Mouse (Mus musculus): ENCODE data around the gene Taf6. TPM values are rescaled to one million over a fixed set of nuclear protein-coding genes. Genes with fewer than 3 reads are reported as not detected.

The Taf6 gene
- polyA plus RNA-seq, 2 experiments from 2014 or later = 60.5 to 73.4 TPM

DNA sequence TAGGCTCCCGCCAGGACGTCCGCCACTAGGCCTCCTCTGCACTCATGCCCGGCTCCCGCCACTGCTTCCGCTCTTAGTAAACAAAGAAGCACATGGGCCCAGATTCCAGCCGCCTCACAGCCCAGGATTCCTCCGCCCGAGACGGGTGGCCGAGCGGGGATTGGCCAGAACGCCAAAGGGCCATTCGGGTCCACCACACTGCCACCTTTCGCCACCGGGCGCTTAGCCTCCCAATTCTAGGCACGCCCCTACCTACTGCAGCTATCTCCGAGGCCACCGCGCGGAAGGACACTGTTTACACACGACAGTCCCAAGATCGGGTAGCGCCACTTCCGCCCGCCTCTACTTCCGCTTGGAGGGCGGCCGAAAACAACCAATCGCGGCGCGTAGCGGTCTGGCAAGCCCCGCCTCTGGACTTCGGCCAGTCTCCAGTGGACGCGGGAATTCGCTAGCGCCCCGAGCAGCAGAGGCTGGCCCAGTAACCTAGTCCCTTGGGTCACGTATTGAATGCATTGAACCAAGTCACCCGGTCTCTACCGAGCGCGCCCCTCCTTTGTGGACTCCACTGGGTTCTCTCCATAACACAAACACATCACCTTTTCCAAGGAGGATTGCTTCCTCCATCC lies 16.2 kb downstream of the Taf6 start:
- ATAC-seq = peak; percentile 59

DNA sequence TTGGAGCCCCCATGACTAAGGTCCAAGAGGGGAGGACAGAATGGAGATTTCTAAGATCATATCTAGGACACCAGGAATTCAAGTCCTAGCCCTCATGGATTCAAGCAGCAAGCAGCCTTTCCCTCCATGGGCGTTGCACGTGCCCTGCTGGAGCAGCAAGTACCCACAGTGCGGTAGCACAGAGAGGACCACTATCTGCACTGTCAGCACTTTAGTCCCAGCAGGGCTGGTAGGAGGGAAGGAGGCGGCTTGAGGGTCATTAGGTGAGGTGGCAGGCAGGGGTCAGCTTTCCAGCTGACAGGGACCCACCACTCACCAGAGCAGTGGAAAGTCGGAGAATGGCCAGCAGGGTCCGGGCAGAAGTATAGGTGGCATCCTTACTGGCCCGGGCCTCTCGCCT lies 21.7 kb downstream of the Taf6 start:
- no peak for ATAC-seq

DNA sequence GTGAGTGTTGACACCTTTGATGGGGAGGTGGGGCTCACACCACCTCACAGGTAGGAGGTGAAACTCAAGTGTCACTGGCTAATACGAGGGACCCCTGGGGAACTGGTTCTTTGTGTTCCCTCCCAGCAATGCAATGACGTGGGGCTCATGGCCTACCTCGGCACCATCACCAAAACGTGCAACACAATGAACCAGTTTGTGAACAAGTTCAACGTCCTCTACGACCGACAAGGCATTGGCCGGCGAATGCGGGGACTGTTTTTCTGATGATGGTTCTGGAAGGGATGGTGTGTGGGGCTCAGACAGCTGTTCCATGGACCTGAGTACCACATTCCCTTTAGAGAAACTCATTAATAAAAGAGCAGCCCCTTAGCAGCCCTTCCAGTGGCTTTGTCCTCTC lies 23.6 kb downstream of the Taf6 start:
- ATAC-seq = no peak

DNA sequence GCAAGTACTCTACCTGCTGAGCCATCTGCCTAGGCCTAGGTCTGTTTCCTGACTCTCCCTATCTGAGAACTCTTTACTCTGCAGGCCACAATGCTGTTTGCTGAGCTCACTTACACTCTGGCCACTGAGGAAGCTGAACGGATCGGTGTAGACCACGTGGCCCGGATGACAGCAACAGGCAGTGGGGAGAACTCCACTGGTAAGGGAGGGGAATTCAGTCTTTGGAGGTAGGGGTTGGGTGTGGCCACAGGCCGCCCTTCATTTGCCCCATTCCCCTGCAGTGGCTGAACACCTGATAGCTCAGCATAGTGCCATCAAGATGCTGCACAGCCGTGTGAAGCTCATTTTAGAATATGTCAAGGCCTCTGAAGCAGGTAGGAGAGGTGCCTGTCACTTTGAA lies 24.2 kb downstream of the Taf6 start:
- no peak for ATAC-seq

DNA sequence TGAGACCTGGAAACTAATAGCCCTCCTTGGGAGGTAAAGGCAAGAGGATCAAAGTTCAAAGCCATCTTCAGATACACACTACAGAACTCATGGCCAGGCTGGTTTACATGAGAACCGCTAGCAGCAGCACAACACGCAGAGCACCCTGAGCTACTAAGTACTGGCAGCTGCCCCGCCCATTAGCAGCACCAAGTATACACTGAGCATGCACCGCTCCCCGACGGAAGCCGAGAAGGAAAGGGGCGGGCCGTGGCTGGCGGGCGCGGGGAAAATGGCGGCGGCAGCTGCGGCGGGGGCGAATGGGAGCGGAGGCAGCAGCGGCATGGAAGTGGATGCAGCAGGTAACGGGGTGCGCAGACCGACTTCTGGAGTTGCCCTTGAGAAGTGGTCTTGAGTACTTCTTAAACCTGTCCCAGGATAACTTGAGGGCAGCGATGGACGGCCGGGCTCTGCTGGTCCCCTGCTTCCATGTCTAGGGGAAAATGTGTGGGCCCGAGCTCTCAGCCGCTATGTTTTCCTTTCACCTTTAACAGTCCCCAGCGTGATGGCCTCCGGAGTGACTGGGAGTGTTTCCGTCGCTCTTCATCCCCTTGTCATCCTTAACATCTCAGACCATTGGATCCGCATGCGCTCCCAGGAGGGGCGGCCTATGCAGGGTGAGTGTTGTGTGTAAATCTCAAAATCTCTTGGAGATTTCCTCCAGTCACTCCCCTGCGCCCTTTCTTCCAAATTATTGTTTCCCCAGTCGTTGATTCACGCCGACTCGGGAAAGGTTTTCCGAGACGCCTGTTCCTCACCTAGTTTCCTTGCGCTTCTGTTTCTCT lies 26.2 kb downstream of the Taf6 start, which contains the start of gene Cops6:
Gene Cops6, plus strand, starts transcription at position 230 of the 824 bp plus-strand sequence.
- ATAC-seq = peak; percentile 97

DNA sequence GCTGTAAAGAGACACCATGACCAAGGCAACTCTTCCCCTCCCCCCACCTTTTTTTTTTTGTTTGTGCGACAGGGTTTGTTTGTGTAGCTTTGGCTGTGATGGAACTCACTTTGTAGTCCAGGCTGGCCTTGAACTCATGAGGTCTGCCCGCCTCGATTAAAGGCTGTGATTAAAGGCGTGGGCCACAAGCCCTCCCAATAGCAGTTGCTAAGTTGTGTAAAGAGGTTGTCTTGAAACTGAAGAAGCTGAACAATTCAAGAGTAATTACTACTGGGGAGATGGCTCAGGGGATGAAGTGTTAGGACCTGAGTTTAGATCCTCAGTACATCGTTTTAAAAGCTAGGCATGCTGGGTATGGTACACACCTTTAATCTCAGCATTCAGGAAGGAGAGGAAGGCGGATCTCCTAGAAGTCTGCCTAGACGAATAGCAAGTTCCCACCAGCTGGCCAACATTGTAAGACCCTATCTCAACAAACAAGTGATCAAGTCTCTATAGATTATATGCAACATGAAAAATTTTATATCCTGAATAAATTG lies 27.0 kb downstream of the Taf6 start:
- no peak for ATAC-seq

DNA sequence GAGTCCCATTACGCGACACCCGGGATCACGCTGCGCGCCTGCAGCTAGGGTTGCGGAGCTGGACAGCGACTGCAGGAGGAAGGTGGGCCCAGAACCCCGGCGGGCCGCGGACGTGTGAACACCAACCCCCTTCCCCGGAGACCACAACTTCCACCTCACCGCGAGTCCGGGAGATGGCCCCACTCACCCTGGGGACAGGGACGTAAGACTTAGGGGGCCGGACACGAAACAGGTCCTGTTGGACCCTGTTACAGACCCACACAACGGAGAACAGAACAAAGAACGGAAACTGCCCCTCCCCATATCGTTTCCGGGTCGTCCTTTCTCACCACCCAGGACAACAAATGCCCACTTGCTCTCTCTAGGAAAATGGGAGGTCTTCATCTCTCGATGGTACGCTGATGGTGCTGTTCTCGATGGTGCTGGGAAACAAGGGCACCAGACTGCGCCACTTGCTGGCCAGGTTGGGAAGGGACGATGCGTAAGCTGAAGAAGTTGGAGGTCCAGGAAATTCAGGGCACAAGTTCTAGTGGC lies 31.7 kb downstream of the Taf6 start, which contains the start of gene Zfp113:
Gene Zfp113, minus strand, starts transcription at position 302 of the 534 bp plus-strand sequence.
- peak; percentile 98 for ATAC-seq

DNA sequence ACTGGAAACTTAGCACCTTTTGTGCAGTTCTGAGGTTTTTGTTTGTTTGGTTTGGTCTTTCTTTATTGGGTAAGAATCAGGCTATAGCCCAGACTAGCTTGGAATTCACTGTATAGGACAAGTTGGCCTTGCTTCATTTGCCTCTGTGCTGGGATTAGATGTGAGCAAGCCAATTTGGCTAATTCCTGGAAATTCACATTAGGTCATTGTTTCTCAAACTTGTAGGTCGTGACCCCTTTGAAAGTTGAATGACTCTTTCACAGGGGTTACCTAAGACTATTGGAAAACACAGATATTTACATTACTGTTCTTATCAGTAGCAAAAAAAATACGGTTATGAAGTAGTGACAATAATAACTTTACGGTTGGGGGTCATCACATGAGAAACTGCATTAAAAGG lies 32.9 kb downstream of the Taf6 start:
- no peak for ATAC-seq

DNA sequence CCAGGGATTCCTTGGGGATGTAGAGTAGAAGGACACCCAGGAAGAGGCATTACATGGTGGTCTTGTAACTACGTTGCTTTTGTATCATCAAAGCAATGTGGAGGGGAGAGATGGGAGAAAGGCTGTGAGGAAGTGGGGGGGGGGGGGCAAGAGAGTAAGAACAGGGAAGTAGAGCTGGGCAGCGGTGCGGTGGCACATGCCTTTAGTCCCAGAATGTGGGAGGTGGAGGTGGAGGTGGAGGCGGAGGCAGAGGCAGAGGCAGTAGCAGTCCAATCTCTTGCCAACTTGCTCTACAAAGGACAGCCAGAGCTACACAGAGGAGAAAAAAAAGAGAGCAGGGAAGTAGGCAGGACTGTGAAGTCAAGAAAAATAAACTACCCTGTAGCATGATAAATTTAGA lies 48.7 kb downstream of the Taf6 start:
- no peak for ATAC-seq

DNA sequence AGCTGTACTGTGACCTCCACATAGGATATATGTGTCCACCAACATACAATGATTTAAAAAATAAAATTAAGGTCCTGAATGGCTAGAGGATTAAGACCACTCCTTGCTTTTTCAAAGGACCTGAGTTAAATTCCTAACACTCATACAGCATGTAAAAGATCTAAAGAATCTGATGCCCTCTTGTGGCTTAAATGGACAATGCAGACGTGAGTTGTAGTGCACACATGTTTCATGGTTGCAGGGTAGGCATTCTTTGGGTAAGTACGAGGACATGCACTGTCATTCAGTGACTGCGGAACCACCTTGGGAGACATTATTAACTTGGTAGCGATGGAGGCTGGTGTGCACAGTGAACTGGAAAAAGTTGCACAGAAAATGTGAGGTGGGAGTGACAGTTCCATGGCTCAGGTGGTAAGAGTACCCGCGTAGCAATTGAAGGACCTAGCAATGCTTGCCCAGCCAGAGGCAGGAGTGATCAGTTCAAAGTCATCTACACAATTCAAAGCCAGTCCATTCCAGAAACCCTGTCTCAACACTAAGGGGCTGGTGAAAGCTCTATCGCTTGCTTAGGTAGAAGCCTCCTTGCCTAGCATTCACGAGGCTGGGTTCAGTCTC lies 49.2 kb downstream of the Taf6 start:
- ATAC-seq = peak; percentile 87

DNA sequence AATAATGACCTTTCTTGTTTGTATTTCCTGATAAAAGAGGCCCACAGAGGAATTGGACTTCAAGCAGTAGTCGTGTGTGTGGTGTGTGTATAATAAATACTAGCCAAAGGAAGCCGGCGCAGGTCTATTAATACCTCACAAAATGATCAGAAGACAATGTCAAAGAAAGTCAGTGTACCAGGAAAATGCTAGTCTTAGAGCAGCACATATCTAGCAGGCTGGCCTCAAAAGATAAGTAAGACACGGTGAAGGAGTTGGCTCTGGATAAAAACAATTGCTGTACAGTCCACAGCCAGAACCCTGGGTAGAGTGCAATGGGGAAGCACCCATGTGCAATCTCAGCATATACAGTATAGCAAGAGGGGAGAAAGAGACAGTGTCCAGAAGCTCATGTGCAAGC lies 50.0 kb downstream of the Taf6 start:
- ATAC-seq = no peak

DNA sequence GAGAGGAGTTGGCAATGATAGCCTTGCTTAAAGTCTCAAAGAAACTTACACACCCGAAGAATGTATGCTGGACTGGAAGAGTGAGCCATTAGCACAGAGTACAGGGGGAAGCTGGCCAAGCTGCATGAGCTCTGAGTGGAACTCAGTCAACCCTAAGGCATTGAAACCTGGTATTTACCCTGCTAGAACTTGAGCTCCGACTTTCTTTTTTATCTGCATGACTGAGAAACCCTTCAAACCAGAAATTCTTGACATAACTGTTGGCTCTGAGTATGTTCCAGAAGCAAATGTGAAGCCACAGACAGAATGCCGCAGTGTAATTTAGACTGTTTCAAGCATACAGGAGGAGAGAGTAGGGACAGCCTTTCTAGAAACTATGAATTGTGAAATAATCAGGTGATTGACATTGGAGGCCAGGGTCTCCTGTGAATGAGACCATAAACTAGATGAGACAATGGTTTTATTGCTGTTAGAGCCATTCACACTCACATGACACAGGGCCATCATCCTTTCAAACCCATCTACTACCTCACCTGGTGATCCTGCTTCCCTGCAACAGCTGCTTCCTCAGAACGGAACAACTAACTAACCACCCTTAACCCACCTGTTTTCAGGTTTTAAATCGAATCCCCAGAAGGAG lies 54.7 kb downstream of the Taf6 start:
- ATAC-seq = no peak

Other genes starting within 250 kb of the Taf6 start
- gene Gjc3, start 224.4 kb downstream of the Taf6 start, polyA plus RNA-seq (2017; shearing (Covaris generic)) = under 1 TPM in 1 of 2 experiments, not detected in 1; 0.08 TPM
- gene Azgp1, start 205.9 kb downstream of the Taf6 start, polyA plus RNA-seq (2017; shearing (Covaris generic)) = not detected
- gene Smok3a, start 166.2 kb downstream of the Taf6 start, polyA plus RNA-seq (2017; shearing (Covaris generic)) = not detected
- gene Smok3b, start 166.0 kb downstream of the Taf6 start, polyA plus RNA-seq (2017; shearing (Covaris generic)) = not detected
- not detected for gene Smok3c, start 134.3 kb downstream of the Taf6 start, polyA plus RNA-seq (2017; shearing (Covaris generic))
- gene Zkscan1, start 102.4 kb downstream of the Taf6 start, polyA plus RNA-seq (2017; shearing (Covaris generic)) = 10 to 100 TPM in 1 of 2 experiments, 1 to 10 TPM in 1; 9.2 to 13.0 TPM
- gene Zscan21, start 70.5 kb downstream of the Taf6 start, polyA plus RNA-seq (2017; shearing (Covaris generic)) = 10 to 100 TPM; 22.8 TPM
- gene Zfp113, start 31.7 kb downstream of the Taf6 start, polyA plus RNA-seq (2017; shearing (Covaris generic)) = 10 to 100 TPM; 10.6 to 20.3 TPM
- gene Cops6, start 26.4 kb downstream of the Taf6 start, polyA plus RNA-seq (2017; shearing (Covaris generic)) = 100 to 1,000 TPM; 184 to 231 TPM
- gene Ap4m1, start 15.4 kb downstream of the Taf6 start, polyA plus RNA-seq (2017; shearing (Covaris generic)) = 1 to 10 TPM; 5.3 to 6.1 TPM
- 10 to 100 TPM; 47.6 to 74.5 TPM for gene Mcm7, start 15.0 kb downstream of the Taf6 start, polyA plus RNA-seq (2017; shearing (Covaris generic))
- 10 to 100 TPM; 42.2 to 61.8 TPM for gene Cnpy4, start within 50 bp of the Taf6 start, polyA plus RNA-seq (2017; shearing (Covaris generic))
- gene Mblac1, start 6.9 kb upstream of the Taf6 start, polyA plus RNA-seq (2017; shearing (Covaris generic)) = not detected
- gene Nxpe5, start 38.4 kb upstream of the Taf6 start, polyA plus RNA-seq (2017; shearing (Covaris generic)) = under 1 TPM in 1 of 2 experiments, not detected in 1; 0.31 TPM
- 100 to 1,000 TPM; 111 to 120 TPM for gene Lamtor4, start 68.0 kb upstream of the Taf6 start, polyA plus RNA-seq (2017; shearing (Covaris generic))
- gene BC037034, start 76.6 kb upstream of the Taf6 start, polyA plus RNA-seq (2017; shearing (Covaris generic)) = 1 to 10 TPM; 2.7 to 4.4 TPM
- gene Gal3st4, start 85.4 kb upstream of the Taf6 start, polyA plus RNA-seq (2017; shearing (Covaris generic)) = under 1 TPM in 1 of 2 experiments, not detected in 1; 0.77 TPM
- gene Gm43720, start 92.5 kb upstream of the Taf6 start, polyA plus RNA-seq (2017; shearing (Covaris generic)) = not detected
- gene Gpc2, start 92.6 kb upstream of the Taf6 start, polyA plus RNA-seq (2017; shearing (Covaris generic)) = under 1 TPM; 0.19 to 0.96 TPM
- gene Stag3, start 92.8 kb upstream of the Taf6 start, polyA plus RNA-seq (2017; shearing (Covaris generic)) = under 1 TPM in 1 of 2 experiments, not detected in 1; 0.70 TPM
- gene Pvrig, start 154.5 kb upstream of the Taf6 start, polyA plus RNA-seq (2017; shearing (Covaris generic)) = 10 to 100 TPM; 12.0 to 12.9 TPM